Mouse (Mus musculus) brain, adult 2 months (tissue): ENCODE measurements around the gene Tor1aip2.

Experiments used
- DNase-seq: peaks from one replicate; pipeline ENCODE4 v3.0.0; 2011; ENCODE audit warnings: low read depth, low spot score

The Tor1aip2 gene

GRCm38 (mm10) chr1:156111090-156111489 lies 75.9 kb downstream of the Tor1aip2 start:
- no peak for DNase-seq

GRCm38 (mm10) chr1:156111728-156112127 lies 76.5 kb downstream of the Tor1aip2 start:
- DNase-seq, result peak; percentile 11

- DNase-seq, result no peak
Observed at GRCm38 (mm10) chr1:156112142-156112541, 76.9 kb downstream of the Tor1aip2 start.

- no peak for DNase-seq
Observed at GRCm38 (mm10) chr1:156113884-156114499, 78.8 kb downstream of the Tor1aip2 start.

GRCm38 (mm10) chr1:156116770-156117169 lies 81.6 kb downstream of the Tor1aip2 start:
- no peak for DNase-seq
